Mouse (Mus musculus) bone marrow macrophage, adult 2 months (primary cell): ENCODE results near the gene B830017H08Rik.

Experiments
- CTCF ChIP-seq: IDR thresholded peaks from 2 replicates; pipeline ENCODE4 v1.5.1; 2012; ENCODE audit warnings: low read depth, mild to moderate bottlenecking, low read length, moderate library complexity
- POLR2A ChIP-seq: IDR thresholded peaks from 2 replicates; pipeline ENCODE4 v1.6.1; 2012; ENCODE audit warnings: mild to moderate bottlenecking, low read depth, low read length, borderline replicate concordance

DNA sequence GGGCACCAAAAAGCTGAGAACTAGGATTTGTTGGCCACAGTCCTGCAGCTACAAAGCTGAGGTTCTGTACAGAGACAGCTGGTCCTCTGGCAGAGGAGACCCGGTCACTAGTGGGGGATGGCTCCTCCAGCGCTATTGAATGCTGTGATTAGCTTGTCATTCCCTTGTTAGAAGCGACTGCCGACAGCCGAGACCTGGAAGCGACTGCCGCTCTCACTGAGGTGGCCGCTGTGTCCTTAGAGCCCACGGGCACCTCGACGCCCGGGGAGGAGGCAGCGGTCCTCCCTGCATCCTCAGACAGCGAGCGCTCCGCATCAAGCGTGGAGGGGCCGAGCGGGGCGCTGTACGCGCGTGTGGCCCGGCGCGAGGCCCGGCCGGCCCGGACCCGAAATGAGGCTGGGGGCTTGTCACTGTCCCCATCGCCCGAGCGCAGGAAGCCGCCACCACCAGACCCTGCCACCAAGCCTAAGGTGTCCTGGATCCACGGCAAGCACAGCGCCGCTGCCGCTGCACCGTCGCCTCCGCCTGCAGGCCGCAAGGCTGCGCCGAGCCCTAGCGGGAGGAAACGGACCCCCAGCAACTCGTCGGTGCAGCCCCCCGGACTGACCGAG, 26.2 kb upstream of the B830017H08Rik start:
- TF ChIP-seq POLR2A = no peak
- no peak for TF ChIP-seq CTCF
